Mouse (Mus musculus) c-Kit-positive CD71-negative TER-119-negative erythroid progenitor cells, embryonic 14.5 days (primary cell): ENCODE results near the gene Gm10037.

Experiments used
- DNase-seq: peaks from one replicate; pipeline ENCODE4 v3.0.0-alpha.2; 2013; ENCODE audit warnings: low read depth

The Gm10037 gene

DNA sequence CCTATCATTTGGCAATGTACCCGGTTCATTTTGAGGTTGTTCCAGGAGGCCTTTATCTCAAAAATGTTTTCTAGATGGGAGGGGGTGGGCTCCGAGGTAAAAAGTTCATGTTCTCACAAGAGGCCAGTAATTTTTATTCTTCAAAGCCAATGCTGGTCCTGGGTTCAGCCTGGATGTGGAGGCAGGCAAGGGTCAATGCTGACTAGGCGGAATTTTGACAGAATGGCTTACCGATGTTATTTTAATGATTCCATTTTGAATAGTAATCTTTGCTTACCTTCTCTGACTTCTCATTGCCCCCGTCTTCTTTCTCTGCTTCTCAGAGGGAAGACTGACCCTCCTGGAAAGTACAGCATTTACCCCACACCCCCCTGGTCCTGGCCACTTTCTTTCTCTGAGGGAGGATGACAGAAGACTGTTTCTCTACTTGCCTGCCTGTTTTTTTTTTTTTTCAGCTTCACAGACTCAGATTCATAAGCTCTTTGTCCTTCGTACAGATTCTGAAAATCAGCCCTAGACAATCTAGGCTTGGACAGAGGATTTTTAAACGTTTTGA lies 45.9 kb downstream of the Gm10037 start:
- no peak for DNase-seq

DNA sequence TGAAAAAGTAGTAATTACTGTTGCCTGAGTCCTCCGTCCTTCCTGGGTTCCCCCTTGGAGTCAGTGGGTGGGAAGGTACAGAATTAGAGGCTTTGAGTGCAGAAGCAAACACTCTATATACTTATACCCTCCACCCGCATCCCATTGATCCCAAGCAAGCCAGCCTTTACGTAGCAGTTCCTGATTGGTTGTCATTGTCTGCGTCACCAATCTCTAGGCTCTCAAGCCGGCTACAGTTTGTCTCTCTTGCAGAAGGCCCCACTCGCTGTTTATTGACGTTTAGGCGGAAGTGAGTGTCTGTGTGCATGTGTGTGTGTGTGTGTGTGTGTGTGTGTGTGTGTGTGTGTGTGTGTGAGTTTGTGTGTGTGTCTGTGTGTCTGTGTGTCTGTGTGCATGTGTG lies 53.1 kb downstream of the Gm10037 start:
- DNase-seq, result no peak
